24 mouse cellular contexts compared by ENCODE assay signal in the genomic region with DNA sequence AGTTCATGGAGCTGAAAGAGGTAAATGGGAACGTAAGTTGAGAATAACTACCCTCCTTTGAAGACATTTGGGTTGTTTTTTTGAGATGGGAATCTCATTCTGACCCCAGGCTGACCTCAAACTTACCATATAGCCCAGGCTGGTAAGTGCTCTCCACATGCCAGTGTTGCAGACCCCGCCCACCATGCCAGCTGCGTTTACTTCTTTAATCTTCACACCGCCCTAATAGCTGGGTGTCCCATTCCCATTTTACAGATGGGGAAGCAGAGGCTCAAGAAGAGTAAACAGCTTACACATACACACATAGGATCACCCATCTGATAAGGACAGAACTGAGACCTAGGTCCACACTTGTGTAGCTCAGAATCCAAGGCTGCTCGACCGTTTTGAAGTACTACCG. TPM values are rescaled to one million over a fixed set of nuclear protein-coding genes. Genes with fewer than 3 reads are reported as not detected.
DNase-seq lines count a peak whose midpoint lies in the region; ATAC-seq lines count a peak whose summit lies in the region.
"Had no signal": no experiment of that assay in that cellular context is flagged by ENCODE, and none has a peak within 500 bp of the region (broad histone marks: within the 10 kb centered on the region; RNA-seq: fewer than 3 reads in every experiment).

No protein-coding gene starts in this region.

- 84% methylated on average over 7 of the region's 7 CpGs for WGBS in heart, embryonic 10.5 days
- 93% methylated on average over 7 of the region's 7 CpGs for WGBS in midbrain, embryonic 10.5 days
- WGBS in midbrain, embryonic 15.5 days = 94% methylated on average over 7 of the region's 7 CpGs
- 89% methylated on average over 7 of the region's 7 CpGs for WGBS in embryonic facial prominence, embryonic 14.5 days
- WGBS in limb, embryonic 15.5 days = 89% methylated on average over 7 of the region's 7 CpGs

- 0 out of 2 replicates have a peak overlapping the region, but pooled peaks have one; percentile 88 for H3K27ac ChIP-seq in heart, embryonic 10.5 days
- peak overlapping the region; percentile 87; the same call in 1 of the 2 replicates for H3K27ac ChIP-seq in midbrain, embryonic 10.5 days (replicated peaks)
- H3K27ac ChIP-seq in midbrain, embryonic 15.5 days = no peak overlapping the region
- H3K27ac ChIP-seq in embryonic facial prominence, embryonic 14.5 days (replicated peaks; ENCODE audit: low read depth, low read length) = peak overlapping the region; percentile 94
- peak overlapping the region; percentile 92 for H3K27ac ChIP-seq in limb, embryonic 15.5 days
- H3K27ac ChIP-seq: heart, adult 2 months had no signal

- no peak for ATAC-seq in midbrain, embryonic 15.5 days (replicated peaks)
- ATAC-seq in embryonic facial prominence, embryonic 14.5 days (ENCODE audit: low read depth) = no peak
- ATAC-seq in limb, embryonic 15.5 days (ENCODE audit: insufficient number of reproducible peaks, low FRiP score, low TSS enrichment, low read depth) = no peak
- ATAC-seq: inflammation-experienced regulatory T-cells, adult 6 months; liver, postnatal 0 days had no signal

- DNase-seq in heart, embryonic 10.5 days (ENCODE audit: low spot score) = no peak
- DNase-seq in heart, adult 18-20 months = no peak
- no peak for DNase-seq in midbrain, embryonic 10.5 days (ENCODE audit: low spot score)
- DNase-seq in embryonic facial prominence, embryonic 14.5 days (ENCODE audit: low spot score) = no peak
- no peak for DNase-seq in lung, postnatal 14 days
- DNase-seq: adrenal gland, postnatal 25 days; B cell, adult 2 months; cerebellum, adult 18-20 months; cerebellum, postnatal 25 days; heart, adult 2 months; kidney, adult 8-10 months; kidney, postnatal 25 days; liver; liver, postnatal 0 days; lung, postnatal 10 days; thymus, postnatal 4 days had no signal

- H3K9me3 ChIP-seq in heart, embryonic 10.5 days = no peaks in the 10 kb centered on the region
- H3K9me3 ChIP-seq in midbrain, embryonic 10.5 days (replicated peaks) = no peaks in the 10 kb centered on the region
- no peaks in the 10 kb centered on the region for H3K9me3 ChIP-seq in midbrain, embryonic 15.5 days
- no peaks in the 10 kb centered on the region for H3K9me3 ChIP-seq in embryonic facial prominence, embryonic 14.5 days (ENCODE audit: control insufficient read depth, low read length)
- no peaks in the 10 kb centered on the region for H3K9me3 ChIP-seq in limb, embryonic 15.5 days
- H3K9me3 ChIP-seq: heart, embryonic 15.5 days; neural tube, embryonic 13.5 days had no signal

- H3K4me3 ChIP-seq in heart, embryonic 10.5 days = no peak overlapping the region
- no peak overlapping the region for H3K4me3 ChIP-seq in midbrain, embryonic 10.5 days
- no peak overlapping the region for H3K4me3 ChIP-seq in midbrain, embryonic 15.5 days
- no peak overlapping the region for H3K4me3 ChIP-seq in embryonic facial prominence, embryonic 14.5 days (ENCODE audit: low read depth, low read length)
- no peak overlapping the region for H3K4me3 ChIP-seq in limb, embryonic 15.5 days
- H3K4me3 ChIP-seq: heart, adult 2 months; heart, embryonic 15.5 days; neural tube, embryonic 13.5 days had no signal

- H3K9ac ChIP-seq in midbrain, embryonic 15.5 days = no peak overlapping the region
- H3K9ac ChIP-seq in embryonic facial prominence, embryonic 14.5 days (ENCODE audit: low read depth, low read length) = no peak overlapping the region
- H3K9ac ChIP-seq in limb, embryonic 15.5 days = no peak overlapping the region
- H3K9ac ChIP-seq: heart, embryonic 15.5 days; liver, postnatal 0 days had no signal

- no peak overlapping the region for H3K4me2 ChIP-seq in midbrain, embryonic 15.5 days
- no peak overlapping the region for H3K4me2 ChIP-seq in embryonic facial prominence, embryonic 14.5 days (ENCODE audit: low read depth, low read length)
- no peak overlapping the region for H3K4me2 ChIP-seq in limb, embryonic 15.5 days
- H3K4me2 ChIP-seq: heart, embryonic 15.5 days; neural tube, embryonic 13.5 days had no signal

- peaks cover 72% of the 10 kb centered on the region for H3K4me1 ChIP-seq in heart, embryonic 10.5 days
- peaks cover 71% of the 10 kb centered on the region for H3K4me1 ChIP-seq in midbrain, embryonic 10.5 days
- peaks cover 28% of the 10 kb centered on the region for H3K4me1 ChIP-seq in midbrain, embryonic 15.5 days
- H3K4me1 ChIP-seq in embryonic facial prominence, embryonic 14.5 days (ENCODE audit: control insufficient read depth, insufficient read depth, low read length) = peaks cover 60% of the 10 kb centered on the region
- H3K4me1 ChIP-seq in limb, embryonic 15.5 days = peaks cover 79% of the 10 kb centered on the region

- H3K27me3 ChIP-seq in heart, embryonic 10.5 days (ENCODE audit: insufficient read depth, poor library complexity, severe bottlenecking) = no peaks in the 10 kb centered on the region
- H3K27me3 ChIP-seq in midbrain, embryonic 10.5 days (ENCODE audit: low read depth, poor library complexity, severe bottlenecking) = peaks cover 5% of the 10 kb centered on the region
- no peaks in the 10 kb centered on the region for H3K27me3 ChIP-seq in midbrain, embryonic 15.5 days (replicated peaks)
- no peaks in the 10 kb centered on the region for H3K27me3 ChIP-seq in embryonic facial prominence, embryonic 14.5 days (replicated peaks; ENCODE audit: control insufficient read depth, insufficient read depth, low read length)
- H3K27me3 ChIP-seq in limb, embryonic 15.5 days = no peaks in the 10 kb centered on the region
- H3K27me3 ChIP-seq: heart, embryonic 15.5 days; neural tube, embryonic 13.5 days had no signal

- no peaks in the 10 kb centered on the region for H3K36me3 ChIP-seq in heart, embryonic 10.5 days
- no peaks in the 10 kb centered on the region for H3K36me3 ChIP-seq in midbrain, embryonic 10.5 days
- no peaks in the 10 kb centered on the region for H3K36me3 ChIP-seq in midbrain, embryonic 15.5 days (replicated peaks)
- H3K36me3 ChIP-seq in embryonic facial prominence, embryonic 14.5 days (ENCODE audit: control insufficient read depth, insufficient read depth, low read length) = no peaks in the 10 kb centered on the region
- H3K36me3 ChIP-seq in limb, embryonic 15.5 days = no peaks in the 10 kb centered on the region
- H3K36me3 ChIP-seq: heart, embryonic 15.5 days; neural tube, embryonic 13.5 days had no signal

RNA-seq across cellular contexts. Expression of gene Acot11, which starts 20.0 kb away (rescaled TPM):
- polyA plus RNA-seq in heart, embryonic 10.5 days (2016; fragmentation: Nextera tagmentation; extraction: Ambion mirVana) = 3.5 and 5.6 TPM in 2 replicates
- 10 to 100 TPM; 24.2 to 38.0 TPM for total RNA-seq in heart, adult 18-20 months (2021)
- polyA plus RNA-seq in midbrain, embryonic 10.5 days (2016; fragmentation: Nextera tagmentation; extraction: Ambion mirVana) = 2.0 and 2.2 TPM in 2 replicates
- polyA plus RNA-seq in midbrain, embryonic 15.5 days (2015; fragmentation: Nextera tagmentation; extraction: Ambion mirVana) = 2.2 TPM in 2 replicates
- polyA plus RNA-seq in embryonic facial prominence, embryonic 14.5 days (2014; fragmentation: Nextera tagmentation; extraction: Ambion mirVana) = 4.1 and 4.2 TPM in 2 replicates
- 4.0 and 4.8 TPM in 2 replicates for polyA plus RNA-seq in limb, embryonic 15.5 days (2015; fragmentation: Nextera tagmentation; extraction: Ambion mirVana)

RNA-seq across cellular contexts. Expression of gene Fam151a, which starts 51.1 kb away (rescaled TPM):
- polyA plus RNA-seq in heart, embryonic 10.5 days (2016; fragmentation: Nextera tagmentation; extraction: Ambion mirVana) = 0.23 and 0.33 TPM in 2 replicates
- under 1 TPM; 0.27 to 0.51 TPM for total RNA-seq in heart, adult 18-20 months (2021)
- not detected in 2 replicates for polyA plus RNA-seq in midbrain, embryonic 10.5 days (2016; fragmentation: Nextera tagmentation; extraction: Ambion mirVana)
- polyA plus RNA-seq in midbrain, embryonic 15.5 days (2015; fragmentation: Nextera tagmentation; extraction: Ambion mirVana) = not detected in 2 replicates
- polyA plus RNA-seq in embryonic facial prominence, embryonic 14.5 days (2014; fragmentation: Nextera tagmentation; extraction: Ambion mirVana) = 0.17 and 0.49 TPM in 2 replicates
- 0.57 and 0.65 TPM in 2 replicates for polyA plus RNA-seq in limb, embryonic 15.5 days (2015; fragmentation: Nextera tagmentation; extraction: Ambion mirVana)
- total RNA-seq: gastrocnemius, adult 8-10 months; hematopoietic stem cell, adult 5-6 weeks; megakaryocyte-erythroid progenitor cell, adult 5-6 weeks had no signal
- polyA plus RNA-seq: inflammation-experienced regulatory T-cells, adult 6 months; neural tube, embryonic 13.5 days had no signal

RNA-seq across cellular contexts. Expression of gene Mroh7, which starts 54.1 kb away (rescaled TPM):
- 0.43 and 0.83 TPM in 2 replicates for polyA plus RNA-seq in heart, embryonic 10.5 days (2016; fragmentation: Nextera tagmentation; extraction: Ambion mirVana)
- under 1 TPM; 0.07 to 0.49 TPM for total RNA-seq in heart, adult 18-20 months (2021)
- polyA plus RNA-seq in midbrain, embryonic 10.5 days (2016; fragmentation: Nextera tagmentation; extraction: Ambion mirVana) = 0.04 and 0.05 TPM in 2 replicates
- 0.68 and 0.84 TPM in 2 replicates for polyA plus RNA-seq in midbrain, embryonic 15.5 days (2015; fragmentation: Nextera tagmentation; extraction: Ambion mirVana)
- polyA plus RNA-seq in embryonic facial prominence, embryonic 14.5 days (2014; fragmentation: Nextera tagmentation; extraction: Ambion mirVana) = 0.24 and 0.84 TPM in 2 replicates
- 0.15 and 0.29 TPM in 2 replicates for polyA plus RNA-seq in limb, embryonic 15.5 days (2015; fragmentation: Nextera tagmentation; extraction: Ambion mirVana)
- total RNA-seq: hematopoietic stem cell, adult 5-6 weeks; megakaryocyte-erythroid progenitor cell, adult 5-6 weeks had no signal
- polyA plus RNA-seq: inflammation-experienced regulatory T-cells, adult 6 months had no signal
